Mouse (Mus musculus) hindlimb bud, embryonic 11.5 days (tissue): ENCODE results near the gene Rabl2.
A peak's percentile ranks its signal among the peaks of the same experiment; 100 is the strongest.

Experiments used
- DNase-seq: peaks from one replicate; pipeline ENCODE4 v3.0.0-alpha.2; 2012; ENCODE audit warnings: low read depth, low spot score; ENCODE audit errors: extremely low spot score

Gene Rabl2

DNA sequence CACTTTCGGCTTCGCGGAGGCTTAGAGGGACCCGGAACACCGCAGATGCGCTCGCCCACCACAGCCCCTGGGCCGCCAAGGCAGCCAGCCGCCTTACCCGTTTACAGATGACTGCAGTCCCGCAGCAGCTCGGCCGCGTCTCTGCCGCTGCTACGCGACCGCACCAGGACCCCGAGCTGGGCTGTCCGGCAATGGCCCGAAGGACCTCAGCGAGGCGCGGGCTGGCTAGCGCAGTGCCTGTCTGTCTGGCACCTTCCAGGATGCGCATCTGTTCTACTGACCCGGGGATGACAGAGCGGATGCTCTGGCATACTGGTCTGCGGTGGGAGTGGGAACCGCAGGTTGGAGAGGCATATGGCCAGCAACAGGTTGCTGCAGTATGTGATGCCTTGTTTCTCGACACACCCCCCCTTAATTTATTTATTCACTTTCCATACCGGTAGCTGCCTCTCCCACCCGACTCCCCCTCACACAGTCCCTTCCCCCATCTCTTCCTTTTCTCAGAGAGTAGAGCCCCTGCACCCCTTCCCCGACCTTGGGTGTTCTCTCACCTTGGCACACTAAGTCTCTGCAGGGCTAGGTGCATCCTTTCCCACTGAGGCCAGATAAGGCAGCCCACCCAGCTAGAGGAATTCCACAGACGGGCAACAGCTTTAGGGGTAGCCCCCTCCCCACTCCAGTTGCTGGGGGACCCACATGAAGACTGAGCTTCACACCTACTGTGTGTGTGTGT is at the start of gene Rabl2:
TSS of gene Rabl2 (minus strand) at position 201 of the 733 bp plus-strand sequence.
- peak; percentile 54 for DNase-seq

DNA sequence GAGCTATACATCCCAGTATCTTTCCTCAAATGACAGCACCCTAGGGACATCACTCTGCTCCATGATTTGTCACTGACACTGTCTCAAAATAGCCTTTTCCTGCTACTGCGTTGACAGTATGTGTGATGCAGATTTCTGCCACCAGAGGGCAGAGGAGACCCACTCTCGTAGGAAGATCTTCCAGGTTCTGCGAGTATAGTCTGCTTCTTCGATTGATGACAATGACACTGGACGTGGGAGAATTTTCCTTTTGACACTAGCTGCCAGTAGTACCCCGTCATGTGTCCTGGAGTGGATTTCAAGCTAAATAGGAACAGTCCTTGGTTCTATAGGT is 31.9 kb upstream of the Rabl2 start:
- DNase-seq, result peak; percentile 68

DNA sequence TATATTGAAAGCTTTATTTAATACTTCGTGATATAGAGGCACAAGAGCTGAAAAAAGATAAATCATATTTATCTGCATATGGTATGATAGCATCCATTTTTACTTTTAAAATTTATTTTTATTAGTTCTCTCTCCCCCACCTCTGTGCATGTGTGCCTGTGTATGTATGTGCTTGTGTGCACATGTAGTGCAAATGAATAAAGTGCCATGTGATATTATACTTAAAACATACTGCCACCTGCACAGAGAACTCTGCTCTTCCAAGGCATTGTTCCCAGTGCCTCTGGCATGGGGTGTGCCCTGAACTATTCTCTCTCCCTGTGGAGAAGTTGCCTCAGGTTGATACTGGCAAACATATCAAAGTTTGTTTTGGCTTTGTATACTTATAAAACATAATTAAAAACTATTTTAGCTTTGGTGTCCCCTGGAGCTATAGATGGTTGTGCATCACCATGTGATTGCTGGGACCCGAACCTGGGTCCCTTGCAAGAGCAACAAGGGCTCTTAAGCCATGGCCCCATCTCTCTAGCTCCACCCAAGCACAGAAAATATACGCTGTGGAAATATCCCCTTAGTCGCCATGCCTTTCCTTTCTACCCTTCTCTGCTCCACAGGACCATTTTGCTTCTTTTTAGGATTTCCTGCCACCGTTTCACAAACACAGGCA is 31.4 kb upstream of the Rabl2 start:
- no peak for DNase-seq

DNA sequence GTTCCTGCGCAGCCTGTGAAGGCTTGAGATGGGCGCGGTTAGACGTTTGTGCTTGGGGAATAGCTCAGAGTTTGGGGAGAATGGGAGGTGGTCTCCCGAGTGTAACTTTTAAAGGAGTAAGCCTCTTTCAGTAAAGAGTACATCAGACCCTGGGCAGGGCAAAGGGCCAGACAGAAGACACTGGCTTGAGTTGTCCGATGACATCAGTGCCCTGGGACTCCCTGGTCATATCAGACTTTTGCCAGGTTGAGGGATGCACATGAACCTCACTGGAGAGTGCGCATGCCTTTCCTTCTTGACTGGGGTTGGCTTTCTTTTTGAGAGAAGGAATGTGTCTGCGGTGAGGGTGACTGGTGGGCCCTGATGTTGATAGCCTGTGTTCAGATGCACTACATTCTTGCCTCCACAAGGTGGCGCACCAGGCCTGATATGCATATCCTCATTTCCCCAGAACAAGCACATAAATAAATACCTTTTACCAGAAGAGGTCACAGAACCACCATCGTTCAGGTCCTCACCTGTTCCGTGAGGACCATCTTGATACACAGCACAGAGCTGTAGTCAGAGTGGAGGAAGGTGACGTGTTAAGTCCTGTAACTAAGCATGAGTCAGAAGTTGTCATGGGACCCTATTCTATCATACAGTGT is 30.7 kb upstream of the Rabl2 start:
- DNase-seq, result peak; percentile 37

DNA sequence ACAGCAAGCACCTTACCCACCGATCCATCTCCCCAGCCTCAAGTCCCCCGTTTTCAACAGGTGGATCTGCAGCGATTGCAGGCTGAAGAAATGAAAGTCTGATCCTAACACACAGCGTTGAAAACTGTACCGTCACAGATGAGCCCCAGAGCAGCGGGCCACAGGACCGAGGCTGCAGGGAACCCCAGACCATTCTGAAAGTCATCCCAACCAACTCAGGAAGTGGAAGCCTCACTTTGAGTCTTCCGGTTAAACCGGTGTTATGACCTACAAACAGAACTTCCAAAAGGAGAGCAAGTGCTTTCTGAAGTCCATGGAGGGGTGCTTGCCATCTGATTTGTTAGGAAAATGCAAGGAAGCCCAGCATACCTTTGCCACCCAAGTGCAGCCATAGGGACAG is 16.2 kb upstream of the Rabl2 start:
- no peak for DNase-seq

DNA sequence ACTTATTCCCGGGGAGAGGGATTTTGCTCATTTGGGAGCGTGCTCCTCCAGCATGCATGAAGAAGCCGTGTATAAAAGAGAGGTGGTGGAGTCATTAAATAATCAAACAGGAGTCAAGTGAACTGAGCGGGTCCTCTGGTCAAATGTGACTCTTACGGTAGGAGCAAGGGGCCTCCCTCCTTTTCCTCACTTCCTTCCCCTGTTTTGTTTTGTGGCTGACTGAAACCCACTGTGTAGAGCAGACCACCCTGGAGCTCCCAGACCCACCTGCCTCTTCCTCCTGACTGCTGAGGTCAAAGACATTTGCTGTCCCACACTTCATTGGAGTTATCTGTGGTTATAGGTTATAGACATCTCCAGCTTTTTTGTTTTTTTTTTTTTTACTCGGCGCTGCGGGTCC is 15.8 kb upstream of the Rabl2 start:
- DNase-seq, result no peak

DNA sequence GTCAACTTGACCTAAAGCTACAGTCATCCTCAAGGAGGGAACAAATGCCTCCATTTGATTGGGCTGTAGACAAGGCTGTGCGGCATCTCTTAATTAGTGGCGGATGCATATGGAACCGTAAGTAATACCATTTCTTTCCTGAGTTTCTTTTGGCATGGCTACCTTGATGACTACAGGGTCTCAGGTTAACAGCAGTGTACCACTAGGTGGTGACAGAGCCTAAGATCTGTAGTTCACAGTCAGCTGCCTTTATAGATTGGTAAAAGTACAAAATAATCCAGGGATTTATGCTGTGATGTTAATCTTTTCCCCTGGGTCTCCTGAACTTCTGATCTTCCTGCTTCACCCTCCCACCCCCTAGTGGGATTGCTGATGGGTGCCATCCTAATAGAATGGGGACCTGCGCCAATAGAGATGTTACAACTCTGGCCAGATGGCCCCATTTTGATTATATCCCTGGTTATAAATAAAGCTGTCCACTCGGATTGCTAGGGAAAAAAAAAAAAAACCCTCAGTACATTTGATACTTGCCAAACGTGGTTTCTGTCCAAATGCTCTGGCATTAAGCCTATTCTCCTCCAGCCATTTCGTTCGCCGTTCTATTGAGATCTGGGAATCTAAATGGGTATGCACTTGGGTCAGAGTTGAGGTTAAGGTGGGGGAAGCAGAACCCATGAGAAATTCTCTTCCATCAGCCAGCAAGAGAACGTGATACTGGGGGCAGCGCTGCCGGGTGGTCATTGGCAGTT is 14.3 kb upstream of the Rabl2 start:
- DNase-seq, result no peak

DNA sequence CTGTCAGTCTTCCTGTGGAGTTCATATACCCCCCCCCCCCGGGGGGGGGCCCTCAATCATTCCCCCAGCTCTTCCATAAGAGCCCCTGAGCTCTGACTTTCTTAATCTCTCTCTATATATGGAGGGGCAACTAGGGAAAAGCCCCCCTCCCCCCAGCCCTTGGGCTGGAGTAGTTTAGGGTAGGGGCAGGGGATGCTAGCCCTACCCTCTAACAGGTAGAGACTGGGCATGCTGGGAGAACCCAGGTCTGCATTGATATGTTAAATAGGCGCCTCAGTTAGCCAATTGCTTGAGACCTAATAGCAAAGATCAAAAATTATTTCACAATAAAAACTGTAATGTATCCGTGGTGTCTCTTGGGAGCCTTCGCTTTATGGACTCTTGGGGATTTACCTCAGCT is 825 bp upstream of the Rabl2 start:
- no peak for DNase-seq

DNA sequence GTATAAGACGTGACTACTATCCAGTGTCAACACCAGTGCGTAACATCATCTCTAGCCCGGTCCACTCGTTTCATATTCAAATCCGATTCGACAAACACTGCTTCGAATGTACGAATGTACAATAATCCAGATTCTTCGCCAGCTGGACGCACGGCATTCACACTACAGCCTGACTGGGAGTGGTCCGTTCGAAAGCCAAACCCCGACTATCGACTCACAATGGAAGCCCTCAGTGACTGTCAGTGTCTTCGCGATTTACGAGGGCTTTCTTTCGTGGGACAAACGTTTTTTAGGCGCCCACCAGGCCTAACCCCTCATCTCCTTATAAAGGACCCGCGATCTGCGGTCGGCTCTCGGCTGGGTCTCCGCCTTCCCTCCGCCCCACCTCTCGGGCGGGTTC is 406 bp downstream of the Rabl2 start:
- no peak for DNase-seq

DNA sequence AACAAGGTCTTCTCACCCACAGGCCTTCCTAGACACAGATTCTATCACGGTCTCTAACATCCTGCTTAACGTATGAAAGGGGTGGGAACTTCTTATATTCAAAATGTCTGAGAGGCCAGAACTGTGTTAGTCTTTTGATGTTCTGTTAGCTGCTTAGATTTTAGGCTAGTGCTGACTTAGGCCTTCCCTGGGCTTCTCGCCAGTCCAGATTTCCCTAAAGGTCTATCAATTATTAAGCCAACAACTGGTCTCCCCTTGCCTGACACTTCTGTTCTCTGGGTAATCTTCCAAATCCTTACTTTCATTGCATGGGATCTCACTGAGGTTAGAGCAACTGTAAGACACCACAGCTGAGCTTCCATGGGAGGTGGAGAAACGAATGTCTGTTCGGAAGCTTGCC is 2.6 kb downstream of the Rabl2 start:
- DNase-seq, result no peak

DNA sequence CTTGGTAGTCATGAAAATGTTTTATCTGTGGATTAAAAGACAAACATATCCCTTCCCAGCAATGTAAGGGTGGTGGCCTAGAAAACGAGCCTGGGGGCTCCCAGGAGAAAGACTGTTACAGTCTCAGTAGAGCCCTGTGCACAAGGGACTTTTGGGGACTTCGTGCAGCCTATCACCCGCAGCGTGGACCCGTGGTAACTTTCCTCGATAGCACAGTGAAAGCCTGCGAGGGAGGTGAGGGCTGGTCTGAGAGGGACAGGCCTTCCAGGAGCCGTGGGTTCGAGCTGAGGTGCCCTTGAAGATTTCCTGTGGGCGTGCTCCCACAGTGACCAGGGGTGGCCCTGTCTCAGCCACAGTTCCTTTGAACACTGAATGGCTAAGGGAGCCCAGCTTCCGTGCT is 6.1 kb downstream of the Rabl2 start:
- no peak for DNase-seq

DNA sequence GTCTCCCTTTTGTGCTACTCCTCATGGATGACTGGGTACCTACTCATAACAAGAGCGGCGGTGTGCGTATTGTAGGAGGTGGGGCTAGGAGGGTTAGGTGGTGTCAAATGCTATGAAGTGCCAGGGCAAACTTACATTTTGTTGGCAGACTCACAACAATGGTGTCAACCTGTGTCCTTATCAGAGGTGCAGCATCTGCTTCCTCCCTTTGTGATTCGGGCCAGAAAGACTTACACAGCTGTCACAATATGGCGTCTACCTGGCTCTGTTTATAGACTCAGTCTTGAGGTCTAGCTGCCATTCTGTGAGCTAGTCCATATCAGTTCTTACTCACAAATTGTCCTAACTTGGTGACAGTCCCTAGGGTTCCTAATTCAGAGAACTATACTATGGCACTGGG is 6.6 kb downstream of the Rabl2 start:
- no peak for DNase-seq

DNA sequence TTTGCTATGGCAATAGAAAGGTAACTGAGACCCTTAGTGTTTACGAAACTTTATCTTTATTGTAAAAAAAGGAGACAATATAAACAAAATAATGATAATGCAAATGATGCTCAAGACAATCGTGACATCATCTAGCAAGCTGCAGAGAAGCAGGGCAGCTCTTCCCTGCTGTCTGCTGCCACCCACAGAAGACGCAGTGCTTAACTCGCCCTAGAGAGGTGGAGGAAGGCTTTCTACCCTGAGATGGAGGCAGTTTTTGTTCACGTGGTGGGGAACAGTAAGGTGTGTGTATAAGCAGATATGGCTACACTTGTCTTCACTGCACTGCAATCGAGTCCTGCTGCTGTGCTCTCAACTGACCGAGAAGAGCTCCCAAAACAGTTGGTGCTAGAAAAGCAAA is 9.2 kb downstream of the Rabl2 start:
- no peak for DNase-seq

DNA sequence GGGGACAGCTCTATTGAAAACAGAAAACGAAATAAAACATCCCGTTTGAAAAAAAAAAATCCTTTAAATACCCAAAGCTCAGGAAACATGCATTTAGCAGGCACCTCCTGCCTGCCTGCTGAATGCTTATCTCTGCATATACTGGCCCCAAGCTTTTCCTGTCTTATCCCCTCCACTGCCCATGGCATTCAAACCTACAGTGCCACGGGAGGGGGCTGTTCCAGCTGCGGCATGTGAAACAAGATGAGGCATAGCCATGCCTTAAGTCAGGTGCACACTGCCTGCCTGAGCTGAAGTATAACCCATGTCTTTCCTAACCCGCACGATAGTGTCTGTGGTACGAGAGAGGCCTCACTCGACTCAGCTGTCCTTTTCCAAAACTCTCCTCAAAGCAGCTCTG is 19.6 kb downstream of the Rabl2 start:
- DNase-seq, result no peak

DNA sequence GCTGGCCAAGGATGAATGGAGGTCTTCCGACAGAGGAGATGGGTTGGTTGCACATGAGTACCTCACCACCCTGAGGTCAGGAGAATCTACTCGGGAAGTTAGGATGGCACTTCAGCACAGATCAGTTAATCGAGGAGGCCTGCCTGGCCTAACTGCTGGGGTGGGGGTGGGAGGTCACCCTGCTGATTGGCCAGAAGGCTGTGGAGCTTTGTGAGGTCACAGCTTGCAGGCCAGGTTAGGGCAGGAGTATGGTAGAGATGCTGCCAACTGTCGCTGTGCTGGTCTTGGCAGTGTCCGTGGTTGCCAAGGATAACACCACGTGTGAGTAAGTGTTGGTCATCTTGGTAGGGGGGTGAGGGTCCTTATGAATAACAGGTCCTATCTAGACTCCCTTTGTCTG is 23.6 kb downstream of the Rabl2 start, which contains the start of gene Acr:
TSS of gene Acr (plus strand) at position 213 of the 400 bp plus-strand sequence.
- no peak for DNase-seq

DNA sequence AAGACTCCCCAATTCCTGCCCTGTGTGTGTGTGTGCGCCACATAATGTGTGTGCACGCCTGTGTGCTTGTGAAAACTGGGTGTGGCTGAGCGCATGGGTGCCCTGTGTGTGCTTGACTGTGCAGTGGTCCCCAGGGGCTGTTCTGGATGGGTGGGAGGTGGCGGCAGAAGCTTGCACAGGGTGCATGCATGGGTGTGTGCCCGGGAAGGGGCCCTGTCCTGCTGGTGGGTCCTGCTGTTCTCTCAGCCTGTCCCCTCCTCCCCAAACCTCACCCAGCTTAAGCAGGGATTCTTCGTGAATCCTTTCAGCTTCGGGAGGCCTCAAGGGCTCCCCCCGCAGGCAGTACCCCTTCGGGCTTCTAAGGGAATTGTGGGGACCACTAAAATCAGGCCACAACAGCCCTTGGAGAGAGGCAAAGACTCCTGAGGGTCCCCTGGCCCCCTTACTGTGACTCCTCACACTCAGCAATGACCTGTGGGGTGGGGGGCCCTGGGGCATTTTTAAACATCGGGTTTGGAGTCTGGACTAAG is 32.5 kb downstream of the Rabl2 start:
- DNase-seq, result no peak

DNA sequence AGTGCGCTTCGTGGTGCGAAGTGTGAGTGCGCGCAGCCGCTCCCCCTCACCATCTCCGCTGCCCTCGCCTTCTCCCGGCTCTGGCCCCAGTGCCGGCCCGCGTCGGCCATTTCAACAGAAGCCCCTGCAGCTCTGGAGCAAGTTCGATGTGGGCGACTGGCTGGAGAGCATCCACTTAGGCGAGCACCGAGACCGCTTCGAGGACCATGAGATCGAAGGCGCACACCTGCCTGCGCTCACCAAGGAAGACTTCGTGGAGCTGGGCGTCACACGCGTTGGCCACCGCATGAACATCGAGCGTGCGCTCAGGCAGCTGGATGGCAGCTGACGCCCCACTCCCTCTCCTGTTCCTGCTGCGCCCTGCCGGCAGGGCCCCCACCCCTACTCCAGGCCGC is 33.7 kb downstream of the Rabl2 start:
- no peak for DNase-seq

DNA sequence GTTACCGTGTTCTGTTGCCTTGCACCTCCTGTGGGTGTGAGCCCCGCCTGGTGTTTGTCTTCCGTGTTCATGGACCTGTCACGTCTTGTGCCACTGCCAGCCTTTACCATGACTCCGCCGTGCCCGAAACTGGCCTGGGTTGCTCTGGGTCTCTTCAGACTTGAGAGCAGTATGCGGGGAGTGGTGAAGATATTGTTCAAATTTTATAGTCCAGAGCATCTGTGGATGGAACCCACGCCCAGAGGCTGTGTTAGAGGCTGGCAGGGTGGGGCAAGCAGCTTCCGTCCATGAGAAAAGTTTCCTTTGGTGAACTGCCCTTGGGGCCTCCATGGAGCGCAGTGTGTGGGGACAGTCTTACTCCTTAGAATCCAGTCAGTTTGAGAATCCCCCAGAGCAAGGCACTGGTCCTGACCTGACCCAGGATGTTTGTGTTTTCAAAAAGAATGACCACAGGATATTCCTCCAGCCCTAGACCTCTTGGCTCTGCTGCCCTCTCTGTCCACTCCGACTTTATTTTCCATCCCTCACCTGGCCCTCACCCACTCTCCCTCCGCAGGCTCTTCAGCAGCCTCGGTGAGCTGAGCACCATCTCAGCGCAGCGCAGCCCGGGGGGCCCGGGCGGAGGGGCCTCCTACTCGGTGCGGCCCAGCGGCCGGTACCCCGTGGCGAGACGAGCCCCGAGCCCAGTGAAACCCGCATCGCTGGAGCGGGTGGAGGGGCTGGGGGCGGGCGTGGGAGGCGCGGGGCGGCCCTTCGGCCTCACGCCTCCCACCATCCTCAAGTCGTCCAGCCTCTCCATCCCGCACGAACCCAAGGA is 34.3 kb downstream of the Rabl2 start:
- DNase-seq, result no peak

DNA sequence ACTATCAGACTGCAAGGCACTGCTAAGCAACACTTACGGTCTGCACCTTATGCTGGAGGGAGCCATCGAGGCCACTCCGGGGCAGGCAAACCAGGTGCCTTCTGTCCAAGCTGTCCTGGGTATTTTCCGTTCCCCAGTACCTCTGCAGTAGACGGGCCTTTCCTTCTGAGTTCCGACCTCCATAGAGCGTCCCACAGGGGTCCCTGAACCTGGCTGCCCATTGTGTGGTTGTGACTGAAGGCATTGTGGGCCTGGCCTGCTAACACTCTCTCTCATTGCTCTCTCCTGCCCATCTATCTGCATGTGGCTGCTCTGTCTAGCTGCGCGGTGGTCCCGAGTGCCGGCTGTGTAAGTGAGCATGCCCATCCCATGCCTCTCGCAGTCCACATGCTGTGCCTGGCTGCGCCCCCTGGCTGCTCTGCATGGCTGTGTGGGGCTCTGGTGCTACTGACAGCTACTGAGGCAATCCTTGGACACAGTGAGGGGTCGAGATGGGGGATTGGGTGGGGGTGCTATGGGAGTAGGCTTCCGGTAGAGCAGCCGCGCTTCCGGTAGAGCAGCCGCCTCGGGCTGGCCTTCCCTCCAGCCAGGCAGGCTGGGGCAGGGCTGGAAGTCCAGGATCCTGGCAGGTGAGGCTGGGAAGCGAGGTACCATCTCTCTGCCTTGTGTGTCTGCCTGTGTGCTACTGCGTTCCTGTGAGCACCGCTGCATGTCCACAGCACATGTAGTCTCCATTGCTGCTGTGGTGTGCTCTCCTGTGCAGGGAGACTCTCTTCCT is 35.1 kb downstream of the Rabl2 start:
- DNase-seq, result no peak

DNA sequence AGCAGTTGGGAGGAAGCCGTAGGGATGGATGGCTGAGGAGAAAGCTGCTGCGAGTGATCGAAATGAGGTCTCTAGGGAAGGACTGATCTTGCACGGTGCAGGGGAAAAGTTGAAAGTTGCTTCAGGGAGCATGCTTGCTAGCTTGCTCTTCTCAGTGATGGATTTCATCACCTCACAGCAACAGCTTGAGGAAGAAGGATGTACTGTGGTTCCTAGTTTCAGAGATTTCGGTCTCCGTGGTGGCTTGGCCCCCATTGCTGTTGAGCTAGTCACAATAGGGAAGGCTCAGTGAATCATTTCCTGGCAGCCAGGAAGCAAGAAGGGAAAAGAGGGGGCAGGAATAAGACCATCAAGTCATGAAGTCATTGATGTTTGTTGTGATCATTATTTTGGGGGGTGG is 36.1 kb downstream of the Rabl2 start:
- DNase-seq, result no peak
